Mouse (Mus musculus): ENCODE measurements around the gene ccdc198. TPM values are rescaled to one million over a fixed set of nuclear protein-coding genes. Genes with fewer than 3 reads are reported as not detected.
"Not testable (repeated sequence)": the region's sequence is repeated elsewhere in the genome, so short reads cannot be mapped to it uniquely, and the experiment has no call there.

The ccdc198 gene
- not detected for total RNA-seq (2021)
- polyA plus RNA-seq (2012; rRNA removed): not detected in 2 replicates
- long read RNA-seq: 0 reads

- DNase-seq: no peak
Observed at GRCm38 (mm10) chr14:49245126-49245714, at the start of gene ccdc198. TSS of gene ccdc198 (minus strand) at chr14:49245474.

- DNase-seq: no peak
Observed at GRCm38 (mm10) chr14:49293802-49294449, 48.7 kb upstream of the ccdc198 start.

DNA sequence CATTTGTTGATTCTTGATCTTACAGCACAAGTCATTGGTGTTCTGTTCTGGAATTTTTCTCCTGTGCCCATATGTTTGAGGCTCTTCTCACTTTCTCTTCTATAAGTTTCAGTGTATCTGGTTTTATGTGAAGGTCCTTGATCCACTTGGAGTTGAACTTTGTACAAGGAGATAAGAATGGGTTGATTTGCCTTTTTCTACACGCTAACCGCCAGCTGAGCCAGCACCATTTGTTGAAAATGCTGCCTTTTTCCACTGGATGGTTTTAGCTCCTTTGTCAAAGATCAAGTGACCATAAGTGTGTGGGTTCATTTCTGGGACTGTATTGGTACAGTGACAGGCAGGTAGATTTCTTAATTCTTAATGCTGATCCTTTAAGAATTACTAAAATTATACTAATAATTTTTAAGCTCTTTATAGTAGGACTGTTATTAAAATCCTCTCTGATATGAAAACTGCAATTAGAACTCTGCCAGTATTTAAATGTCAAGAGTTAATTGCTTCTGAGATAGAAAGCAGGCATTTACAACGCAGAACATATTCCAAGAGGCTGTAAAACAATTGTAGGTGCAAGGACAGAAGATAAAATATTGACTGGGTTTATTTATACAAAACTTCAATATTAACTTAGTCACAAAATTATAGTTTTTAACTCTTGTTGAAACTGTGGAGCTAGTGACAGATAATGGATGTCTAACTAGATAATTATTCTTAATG is 44.9 kb upstream of the ccdc198 start:
- no peak for DNase-seq

DNA sequence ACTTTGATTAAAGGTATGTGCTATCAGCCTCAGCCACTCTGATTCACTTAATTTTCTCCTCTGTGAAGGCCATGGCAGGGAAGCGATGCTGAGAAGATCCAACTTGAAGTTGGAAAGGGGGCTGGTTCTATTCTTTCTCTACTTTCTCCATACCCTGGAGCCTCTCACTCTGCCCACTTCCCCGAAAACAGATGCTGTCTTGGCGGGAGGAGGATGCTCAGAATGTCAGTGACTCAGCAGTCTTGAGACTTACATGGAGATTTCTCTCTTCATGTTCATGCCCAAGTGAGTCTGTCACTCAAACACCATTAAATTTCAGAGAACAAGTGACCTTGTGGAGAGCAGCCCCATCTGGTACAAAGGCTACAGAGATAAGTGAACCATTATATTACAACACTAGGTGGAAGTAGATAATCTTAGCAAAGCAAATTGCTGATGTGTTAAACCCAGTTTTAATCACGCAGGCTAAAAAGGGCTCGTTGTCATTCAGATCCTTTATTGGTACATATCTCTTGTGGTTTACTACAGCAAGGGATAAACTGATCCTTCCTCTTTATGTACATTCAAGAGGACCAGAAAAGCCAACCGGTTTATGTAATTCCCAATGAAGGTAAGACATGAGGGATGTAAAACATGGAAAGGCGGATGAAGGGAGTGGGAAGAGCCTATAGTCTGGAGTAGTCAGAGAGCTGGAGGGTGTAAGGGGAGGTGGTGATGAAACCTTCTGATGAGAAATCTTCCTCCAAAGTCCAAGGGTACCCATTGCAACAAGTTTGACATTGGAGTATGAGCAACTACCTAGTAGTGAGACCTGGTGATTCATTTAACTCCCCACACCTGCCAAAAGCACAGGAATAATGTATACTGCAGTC is 38.7 kb upstream of the ccdc198 start:
- no peak for DNase-seq

- DNase-seq: no peak
Observed at GRCm38 (mm10) chr14:49278880-49279279, 33.6 kb upstream of the ccdc198 start.

GRCm38 (mm10) chr14:49278479-49278878 is 33.2 kb upstream of the ccdc198 start:
- not testable (repeated sequence) for DNase-seq

DNA sequence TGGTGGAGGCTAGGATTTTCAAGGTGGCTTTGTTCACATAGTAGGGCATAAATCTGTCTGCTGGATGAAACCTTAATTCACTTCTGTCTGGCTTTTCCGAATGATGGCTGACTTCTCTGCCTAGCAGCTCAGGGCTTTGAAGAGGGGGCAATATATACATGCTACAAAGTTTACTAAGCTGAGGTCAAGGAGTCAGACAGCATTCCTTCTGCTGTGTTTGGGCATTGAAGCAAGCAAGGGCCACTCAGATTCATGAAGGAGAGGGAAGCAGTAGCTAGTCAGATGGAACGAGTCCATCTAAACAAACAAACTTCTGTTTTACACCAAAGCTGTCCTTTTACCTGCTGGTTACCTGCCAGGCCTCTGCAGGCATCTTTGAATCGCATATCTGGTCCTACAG is 32.4 kb upstream of the ccdc198 start:
- no peak for DNase-seq

DNA sequence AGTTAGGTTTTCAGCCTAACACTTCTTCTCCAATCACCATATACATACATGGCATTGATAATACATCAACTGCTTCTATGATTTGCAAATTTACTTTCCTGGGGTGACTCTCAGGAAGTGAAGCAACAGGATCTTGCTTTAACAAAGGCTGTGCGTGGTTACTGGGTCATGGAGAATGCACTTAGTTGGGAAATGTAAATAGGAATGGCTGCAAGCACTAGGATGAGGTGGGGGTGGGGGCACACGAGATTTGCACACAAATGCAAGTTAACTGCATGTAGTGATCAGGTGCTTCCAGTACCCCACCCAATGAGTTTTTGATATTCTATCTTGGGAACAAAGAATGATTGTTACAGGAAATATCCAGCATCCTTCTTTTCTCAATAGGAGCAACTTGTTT is 30.1 kb upstream of the ccdc198 start:
- no peak for DNase-seq

DNA sequence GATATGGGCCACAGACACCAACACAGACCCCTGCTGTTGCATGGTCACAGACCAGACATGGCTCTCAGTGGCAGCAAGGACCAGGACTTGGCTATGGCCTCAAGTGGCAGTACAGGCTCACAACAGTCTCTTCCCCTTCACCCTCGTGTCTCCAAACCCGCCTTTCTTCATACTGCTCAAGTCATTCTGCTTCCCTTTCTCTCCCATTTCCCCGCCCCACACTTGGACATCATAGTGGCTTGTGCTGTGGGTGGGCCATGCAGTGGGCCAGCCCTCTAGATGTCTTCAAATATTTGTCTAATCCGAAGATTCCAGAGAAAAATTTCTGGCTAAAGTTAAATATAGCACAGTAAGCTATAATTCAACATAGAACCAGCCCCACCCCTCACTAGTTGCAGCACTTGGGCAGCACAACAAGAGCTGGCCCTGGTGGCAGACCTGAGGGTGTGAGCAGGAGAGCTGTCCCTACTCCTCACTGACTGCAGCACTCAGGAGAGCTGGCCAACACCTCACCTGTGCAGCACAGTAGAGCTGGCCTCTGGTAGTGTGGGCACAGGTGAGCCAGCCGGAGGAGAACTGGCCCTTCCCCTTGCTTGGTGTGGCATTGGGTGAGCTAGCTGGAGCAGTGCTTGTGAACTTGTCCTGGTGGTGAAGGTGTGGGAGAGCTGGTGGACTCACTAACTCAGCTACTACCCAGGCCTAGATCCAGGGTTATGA is 20.2 kb upstream of the ccdc198 start:
- no peak for DNase-seq

DNA sequence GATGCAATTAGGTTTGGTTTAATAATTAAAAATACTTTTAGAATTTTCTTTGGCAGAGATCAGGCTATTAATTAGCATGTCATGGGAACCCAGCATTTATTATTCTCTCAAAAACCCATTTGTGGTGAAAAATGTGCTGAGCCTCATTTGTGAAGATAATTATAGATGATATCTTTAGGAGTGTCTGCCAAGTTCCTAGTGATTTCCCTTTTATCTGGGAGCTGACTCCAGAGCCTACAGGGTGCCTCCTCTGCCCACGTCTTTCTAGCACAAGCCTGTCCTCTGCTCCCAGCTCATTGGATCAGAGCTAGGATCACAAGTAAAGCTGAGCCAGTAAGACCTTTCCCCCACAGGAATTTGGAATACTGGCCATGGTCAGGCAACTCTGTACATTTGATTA is 3.8 kb downstream of the ccdc198 start:
- DNase-seq: no peak

DNA sequence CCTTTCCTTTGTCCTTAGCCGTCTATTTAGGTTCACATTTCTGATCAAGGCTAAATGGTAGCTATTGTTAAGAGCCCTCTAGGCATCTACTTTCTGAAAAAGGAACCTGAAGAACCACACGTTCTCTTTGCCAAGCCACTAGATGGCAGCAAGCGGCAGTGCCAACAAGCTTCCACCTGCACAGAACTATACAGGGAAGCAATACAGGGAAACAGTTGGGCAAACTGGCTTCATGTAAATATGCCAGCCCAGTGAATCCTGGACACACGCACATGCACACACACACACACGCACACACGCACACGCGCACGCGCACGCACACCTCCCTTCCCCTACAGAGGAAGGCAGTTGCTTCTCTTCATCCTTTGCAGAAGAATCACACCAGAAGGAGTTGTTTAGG is 7.1 kb downstream of the ccdc198 start:
- peak; percentile 61 for DNase-seq

- peak; percentile 29 for DNase-seq
Observed at GRCm38 (mm10) chr14:49234788-49235515, 10.3 kb downstream of the ccdc198 start.

DNA sequence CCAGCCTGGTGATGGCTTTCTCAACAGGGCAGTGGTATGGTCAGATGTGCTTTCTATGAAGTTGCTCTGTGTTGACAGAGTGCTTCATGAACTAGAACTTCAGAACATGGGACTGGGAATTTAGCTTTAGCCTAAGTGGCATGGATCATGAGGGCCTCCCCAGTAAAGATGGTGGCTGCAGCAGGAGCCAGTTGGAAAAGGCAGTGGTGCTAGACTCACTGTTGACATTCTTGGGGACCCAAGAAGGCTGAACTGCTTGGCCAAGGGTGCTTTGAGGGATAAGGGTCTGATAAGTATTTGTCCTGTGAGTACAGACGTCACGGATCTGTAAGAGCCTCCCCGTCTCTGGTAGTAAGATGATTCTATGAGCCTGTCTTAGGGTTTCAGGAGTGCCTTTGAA is 13.4 kb downstream of the ccdc198 start:
- DNase-seq: no peak

GRCm38 (mm10) chr14:49226986-49227385 is 18.3 kb downstream of the ccdc198 start:
- DNase-seq: peak; percentile 6

GRCm38 (mm10) chr14:49226471-49226870 is 18.8 kb downstream of the ccdc198 start:
- DNase-seq: no peak

- no peak for DNase-seq
Observed at GRCm38 (mm10) chr14:49221771-49222170, 23.5 kb downstream of the ccdc198 start.

DNA sequence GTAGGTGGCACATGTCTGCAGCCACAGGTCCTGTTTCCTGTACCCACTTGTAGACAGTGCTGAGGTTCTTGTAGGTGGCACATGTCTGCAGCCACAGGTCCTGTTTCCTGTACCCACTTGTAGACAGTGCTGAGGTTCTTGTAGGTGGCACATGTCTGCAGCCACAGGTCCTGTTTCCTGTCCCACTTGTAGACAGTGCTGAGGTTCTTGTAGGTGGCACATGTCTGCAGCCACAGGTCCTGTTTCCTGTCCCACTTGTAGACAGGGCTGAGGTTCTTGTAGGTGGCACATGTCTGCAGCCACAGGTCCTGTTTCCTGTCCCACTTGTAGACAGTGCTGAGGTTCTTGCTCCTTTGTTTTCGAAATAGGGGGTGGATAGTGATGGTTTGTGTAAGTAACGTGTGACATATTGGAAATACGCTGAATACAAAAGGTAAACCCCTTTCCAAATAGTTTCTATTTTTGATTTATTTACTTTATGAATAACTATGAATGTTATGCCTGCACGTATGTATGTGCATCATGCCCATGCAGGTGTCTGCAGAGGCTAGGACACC is 25.7 kb downstream of the ccdc198 start:
- not testable (repeated sequence) for DNase-seq

GRCm38 (mm10) chr14:49218677-49219076 is 26.6 kb downstream of the ccdc198 start:
- DNase-seq: no peak

DNA sequence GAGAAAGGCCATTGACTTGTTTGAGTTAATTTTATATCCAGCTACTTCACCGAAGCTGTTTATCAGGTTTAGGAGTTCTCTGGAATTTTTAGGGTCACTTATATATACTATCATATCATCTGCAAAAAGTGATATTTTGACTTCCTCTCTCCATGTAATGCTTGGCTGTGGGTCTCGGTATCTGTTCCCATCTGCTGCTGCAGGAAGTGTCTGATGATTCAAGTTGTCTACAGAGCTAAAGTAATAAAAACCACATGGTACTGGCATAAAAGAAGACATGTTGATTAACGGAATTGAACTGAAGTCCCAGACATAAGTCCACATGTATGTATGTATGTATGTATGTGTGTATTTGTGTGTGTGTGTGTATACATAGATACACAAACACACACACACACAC is 35.1 kb downstream of the ccdc198 start:
- DNase-seq: not testable (repeated sequence)

DNA sequence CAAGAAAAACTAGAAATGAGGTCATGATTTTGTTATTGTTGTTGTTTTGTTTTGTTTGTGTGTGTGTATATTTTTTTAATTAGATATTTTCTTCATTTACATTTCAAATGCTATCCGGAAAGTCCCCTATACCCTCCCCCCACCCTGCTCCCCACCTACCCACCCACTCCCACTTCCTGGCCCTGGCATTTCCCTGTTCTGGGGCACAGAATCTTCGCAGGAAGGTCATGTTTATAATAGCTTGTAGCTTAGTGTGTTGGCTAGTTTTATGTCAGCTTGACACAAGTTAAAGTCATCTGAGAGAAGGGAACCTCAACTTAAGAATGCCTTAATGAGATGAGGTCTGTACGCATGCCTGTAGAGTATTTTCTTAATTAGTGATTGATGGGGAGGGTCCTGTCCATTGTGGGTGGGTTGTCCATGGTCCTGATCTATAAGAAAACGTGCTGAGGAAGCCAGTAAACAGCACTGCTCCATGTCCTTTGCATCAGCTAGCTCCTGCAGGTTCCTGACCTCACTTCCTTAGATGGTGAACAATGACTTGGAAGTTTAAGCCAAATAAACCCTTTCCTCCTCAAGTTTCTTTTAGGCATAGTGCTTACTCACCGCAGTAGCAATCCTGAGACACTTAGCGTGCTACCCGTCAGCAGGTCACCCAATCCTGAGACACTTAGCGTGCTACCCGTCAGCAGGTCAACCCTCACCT is 44.0 kb downstream of the ccdc198 start:
- DNase-seq: no peak
